Mouse (Mus musculus) c-Kit-positive CD71-positive TER-119-positive erythroid progenitor cells, embryonic 14.5 days (primary cell): ENCODE results near the gene Trim68.
"Not testable (repeated sequence)": the region's sequence is repeated elsewhere in the genome, so short reads cannot be mapped to it uniquely, and the experiment has no call there.

Experiments used
- DNase-seq: peaks from one replicate; pipeline ENCODE4 v3.0.0-alpha.2; 2013; ENCODE audit warnings: low spot score

Trim68 gene

DNA sequence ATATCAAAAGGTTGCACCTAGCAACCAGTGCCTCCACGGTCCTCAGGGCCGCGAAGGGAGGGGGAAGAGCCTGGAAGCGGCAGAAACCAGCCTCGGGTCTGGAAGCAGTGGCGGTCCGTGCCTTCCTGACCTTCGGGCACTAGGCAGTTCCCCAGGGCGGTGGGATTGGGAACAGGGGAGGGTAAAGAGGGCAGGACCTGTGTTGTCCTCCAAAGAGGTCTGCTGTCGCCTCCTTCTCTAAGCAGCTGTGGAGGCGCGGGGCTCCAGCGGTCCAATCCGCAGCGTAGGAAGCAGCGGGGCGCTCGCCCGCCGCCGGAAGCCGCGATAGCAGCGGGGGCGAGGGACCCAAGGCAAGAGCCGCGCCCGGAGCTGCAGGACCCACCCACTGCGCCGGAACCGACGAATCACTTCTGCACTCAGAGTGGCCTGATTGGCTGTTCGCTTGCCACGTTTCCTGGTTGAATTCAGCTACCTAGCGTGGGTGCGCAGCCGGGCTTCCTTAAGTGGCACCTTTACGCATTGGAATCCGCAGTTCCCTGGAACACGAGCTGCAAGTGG, at the start of gene Trim68:
Gene Trim68, minus strand, starts transcription at position 384 of the 558 bp plus-strand sequence.
- DNase-seq: peak; percentile 69

- DNase-seq: no peak
These were observed 46.7 kb upstream of the Trim68 start for GRCm38 (mm10) chr7:102733793-102734192.

DNA sequence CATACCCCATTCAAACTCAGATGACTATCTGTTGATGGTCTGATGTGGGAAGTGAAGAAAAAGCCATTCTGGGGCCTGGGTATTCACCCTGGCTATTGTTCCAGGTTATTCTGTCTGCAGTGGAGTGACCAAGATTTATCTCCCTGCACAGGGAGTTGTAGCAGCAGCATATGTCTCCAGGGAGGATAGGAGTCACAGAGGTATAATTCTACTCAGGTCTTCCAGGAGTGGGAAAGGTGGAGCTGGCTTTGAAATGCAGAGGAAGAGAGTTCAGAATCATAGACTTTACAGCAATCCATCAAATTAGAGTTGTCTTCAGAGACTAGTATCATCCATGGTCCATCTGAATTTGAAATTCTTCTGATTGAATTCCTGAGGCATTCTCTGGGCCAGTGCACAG, 40.3 kb upstream of the Trim68 start, which contains the start of gene Olfr559:
Gene Olfr559, minus strand, starts transcription at position 101 of the 400 bp plus-strand sequence.
- DNase-seq: no peak

GRCm38 (mm10) chr7:102718970-102719369, 31.8 kb upstream of the Trim68 start, which contains the start of gene Olfr33:
TSS of gene Olfr33 (minus strand) at chr7:102719070.
- no peak for DNase-seq

- DNase-seq: no peak
These were observed 14.8 kb upstream of the Trim68 start, which contains the start of gene Olfr558 for GRCm38 (mm10) chr7:102701915-102702314. TSS of gene Olfr558 (plus strand) at chr7:102702215.

GRCm38 (mm10) chr7:102698461-102698860, 11.3 kb upstream of the Trim68 start:
- no peak for DNase-seq

DNA sequence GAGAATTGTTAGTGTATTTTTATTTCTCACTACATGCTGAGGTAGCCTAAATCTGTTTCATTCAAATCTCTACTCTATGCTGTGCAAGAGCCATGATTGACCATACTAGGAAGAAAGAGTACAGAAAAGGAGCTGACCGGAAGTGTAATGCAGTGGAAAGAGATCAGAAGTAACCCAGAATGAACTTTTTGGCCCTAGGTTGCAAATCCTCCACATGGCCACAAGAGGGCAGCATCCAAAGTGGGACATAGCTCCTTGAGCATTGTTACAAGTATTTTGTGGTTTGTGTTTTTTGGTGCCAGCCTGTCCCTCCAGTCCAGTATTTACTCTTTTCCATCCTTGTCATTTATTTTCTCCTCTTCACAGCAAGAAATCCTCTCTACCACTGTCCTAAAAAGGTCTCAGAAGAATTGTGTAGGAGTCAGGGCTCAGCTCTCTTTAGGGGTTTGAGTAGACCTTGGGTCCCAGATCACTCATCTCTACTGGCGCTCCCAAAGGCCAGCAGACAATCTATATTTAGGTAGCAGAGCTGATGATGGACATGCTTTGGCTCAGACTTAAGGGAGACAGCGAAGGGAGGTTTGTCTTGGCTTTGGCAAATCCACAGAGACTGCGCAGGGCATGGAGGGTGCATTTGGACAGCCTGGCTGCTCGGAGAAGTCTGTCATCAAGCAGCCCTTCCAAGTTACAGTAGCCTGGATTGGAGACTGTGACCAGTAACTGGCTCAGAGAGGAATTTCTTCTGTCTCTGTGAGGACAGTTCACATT, 8.4 kb upstream of the Trim68 start, which contains the start of gene Olfr557:
Gene Olfr557, plus strand, starts transcription at position 553 of the 768 bp plus-strand sequence.
- DNase-seq: peak; percentile 30

DNA sequence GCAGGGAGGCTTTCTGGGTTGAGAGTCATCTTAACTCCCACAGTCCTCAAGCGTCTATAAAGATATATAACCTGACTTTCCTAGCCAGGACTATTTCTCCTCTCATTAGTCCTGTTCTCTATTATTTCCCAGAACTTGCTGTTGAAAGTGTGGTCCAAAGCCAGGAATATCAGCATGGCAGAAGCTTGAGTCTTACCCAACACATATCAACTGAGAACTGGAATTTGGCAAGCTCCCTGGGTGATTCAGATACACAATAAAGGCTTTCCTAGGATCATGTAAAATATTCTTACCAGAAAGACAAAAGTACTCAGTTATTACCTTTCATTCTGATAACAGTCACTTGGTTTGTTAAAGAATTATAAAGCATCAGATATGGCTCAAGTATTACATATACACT, 5.2 kb downstream of the Trim68 start:
- DNase-seq: no peak

GRCm38 (mm10) chr7:102676225-102676624, 10.9 kb downstream of the Trim68 start:
- no peak for DNase-seq

GRCm38 (mm10) chr7:102665378-102665777, 21.7 kb downstream of the Trim68 start:
- no peak for DNase-seq

DNA sequence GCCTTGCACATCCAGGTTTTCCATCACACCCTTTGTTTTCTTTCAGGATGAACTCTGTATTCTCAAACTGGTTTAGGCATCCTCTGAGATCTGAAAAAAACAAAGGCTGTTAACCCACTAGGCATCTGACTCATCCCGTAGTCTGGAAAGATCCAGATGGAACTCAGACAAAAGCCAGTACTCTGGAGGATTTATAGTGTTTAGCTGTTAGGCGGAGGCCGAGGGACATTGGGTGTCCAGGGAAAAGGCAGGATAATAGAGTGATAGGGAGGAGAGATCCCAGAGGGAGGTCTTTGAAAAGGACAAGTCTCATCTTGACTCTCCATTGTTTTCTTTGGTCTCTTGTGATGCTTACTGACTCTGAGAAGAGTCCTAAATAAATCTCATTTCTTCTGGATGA, 22.5 kb downstream of the Trim68 start, which contains the start of gene Olfr556:
Gene Olfr556, plus strand, starts transcription at position 301 of the 400 bp plus-strand sequence.
- no peak for DNase-seq

- no peak for DNase-seq
These were observed 28.6 kb downstream of the Trim68 start, which contains the start of gene Olfr555 for GRCm38 (mm10) chr7:102658523-102658922. TSS of gene Olfr555 (plus strand) at chr7:102658823.

DNA sequence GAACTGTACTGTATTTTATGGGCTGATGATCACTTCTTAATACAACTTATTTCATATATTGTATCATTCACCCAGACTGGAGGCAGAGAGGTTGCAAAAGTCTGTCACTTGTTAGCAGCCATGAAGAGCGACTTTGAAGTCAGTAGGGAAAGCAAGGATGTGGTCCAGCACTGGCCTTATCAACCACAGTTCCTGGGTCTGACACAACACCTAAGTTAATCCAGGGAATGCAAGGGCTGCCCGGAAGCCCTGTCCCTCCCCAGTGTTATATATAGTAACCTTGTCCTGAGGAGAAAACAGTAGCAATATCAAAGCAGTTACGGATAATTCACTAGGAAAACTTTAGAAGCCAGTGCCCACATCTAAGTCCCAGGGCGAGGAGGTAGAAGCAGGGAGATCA, 42.2 kb downstream of the Trim68 start:
- DNase-seq: not testable (repeated sequence)

DNA sequence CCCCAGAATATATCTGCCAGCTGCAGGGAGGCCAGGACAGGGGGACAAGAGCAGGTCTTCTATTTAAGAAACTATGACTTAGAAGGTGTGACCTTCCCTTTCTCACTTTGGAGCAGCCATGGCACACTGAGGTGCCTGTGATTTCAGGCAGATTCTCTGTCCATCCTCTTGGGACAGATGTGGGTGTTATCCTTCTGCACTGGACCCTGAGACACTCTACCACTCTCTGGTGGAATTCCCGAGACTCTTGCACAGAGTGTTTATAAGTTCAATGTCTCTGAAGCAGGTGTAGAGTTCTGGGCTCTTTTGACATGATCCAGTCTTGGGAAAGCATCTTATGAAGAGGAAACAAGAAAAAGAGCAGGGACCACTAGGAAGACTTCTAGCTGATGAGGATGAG, 49.0 kb downstream of the Trim68 start, which contains the start of gene Olfr554:
Gene Olfr554, plus strand, starts transcription at position 301 of the 400 bp plus-strand sequence.
- no peak for DNase-seq

- peak; percentile 24 for DNase-seq
These were observed 50.5 kb downstream of the Trim68 start for GRCm38 (mm10) chr7:102636665-102637064.
